Mouse (Mus musculus): Measurements from ENCODE around the gene Washc1. TPM values are rescaled to one million over a fixed set of nuclear protein-coding genes. Genes with fewer than 3 reads are reported as not detected.
"Not testable (repeated sequence)": the region's sequence is repeated elsewhere in the genome, so short reads cannot be mapped to it uniquely, and the experiment has no call there.

Gene Washc1
- total RNA-seq (2014; fragmentation: Nextera tagmentation) = 20.2 and 24.1 TPM in 2 replicates
- total RNA-seq (2017) = 37.0 and 39.7 TPM in 2 replicates
- 41.1 and 44.5 TPM in 2 replicates for polyA plus RNA-seq (2012)

DNA sequence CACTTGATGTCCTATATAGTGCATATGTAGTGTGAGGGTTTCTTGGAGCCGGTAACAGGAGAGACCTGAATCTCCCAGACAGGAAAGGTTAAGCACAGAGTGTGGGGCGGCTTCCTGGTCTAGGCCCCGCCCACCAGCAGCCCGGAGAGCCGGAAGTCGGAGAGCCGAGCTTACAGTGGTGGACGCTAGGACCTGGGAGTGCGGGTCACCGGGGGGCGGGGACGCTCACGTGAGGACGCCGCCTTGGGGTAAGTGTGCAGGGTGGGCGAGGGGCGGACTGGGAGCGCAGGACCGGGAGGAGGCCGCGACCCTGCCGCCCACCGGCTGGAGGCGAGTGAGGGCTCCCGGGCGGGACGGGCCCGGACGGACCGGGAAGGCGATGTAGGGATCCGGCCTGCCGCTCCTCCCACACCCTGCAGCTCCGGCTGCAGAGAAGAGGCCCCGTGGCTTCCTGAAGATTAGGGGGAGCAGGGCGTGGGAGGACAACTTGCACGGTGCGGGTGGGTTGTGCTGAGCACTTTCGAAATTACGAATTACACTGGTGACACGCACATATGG is at the start of gene Washc1:
Washc1 (plus strand) TSS at position 144 of the 558 bp plus-strand sequence.
- ATAC-seq (ENCODE audit: extremely low read depth, insufficient number of reproducible peaks, low FRiP score, poor library complexity, severe bottlenecking) (peak; percentile 94), DNase-seq (ENCODE audit: low spot score) (peak; percentile 90)

DNA sequence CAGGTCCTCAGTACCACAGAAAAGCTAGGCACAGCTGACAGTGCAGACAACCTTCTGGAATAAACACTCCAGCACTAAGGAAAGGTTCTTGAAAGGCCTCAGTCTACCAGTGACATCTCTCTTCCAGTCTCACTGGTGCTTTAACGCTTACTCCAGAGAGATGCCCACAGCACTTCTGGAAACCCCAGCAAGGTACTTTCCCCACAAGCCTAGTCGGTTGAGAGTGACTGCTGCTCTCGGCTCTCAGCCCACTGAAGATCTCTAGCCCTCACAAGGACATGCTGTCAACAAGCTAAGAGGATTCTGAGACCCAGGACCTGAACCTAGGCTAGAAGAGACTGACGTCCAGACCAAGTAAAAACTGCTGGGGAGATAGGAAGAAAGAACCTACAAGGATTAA is 46.2 kb upstream of the Washc1 start:
- Histone ChIP-seq H3K4me3 (ENCODE audit: low read depth, low read length) (no peak overlapping the region), H3K4me1 (ENCODE audit: insufficient read depth, low read depth, low read length) (peaks cover 6% of the 10 kb centered on the region), H3K36me3 (replicated peaks) (peaks cover 16% of the 10 kb centered on the region), H3K9me3 (replicated peaks) (no peaks in the 10 kb centered on the region), H3K27me3 (ENCODE audit: insufficient read depth, low read length) (no peaks in the 10 kb centered on the region)
- ATAC-seq (ENCODE audit: extremely low read depth, insufficient number of reproducible peaks, low FRiP score, poor library complexity, severe bottlenecking) = no peak
- DNase-seq (ENCODE audit: low spot score) = no peak
- TF ChIP-seq GATA2 (IDR thresholded peaks at IDR 0.05; ENCODE audit: borderline replicate concordance, low read depth, low read length) = no peak

More for the DNA sequence above, at the start of gene Washc1:
- Histone ChIP-seq H3K36me3 (replicated peaks) (peaks cover 34% of the 10 kb centered on the region), H3K27me3 (ENCODE audit: insufficient read depth, low read length) (no peaks in the 10 kb centered on the region), H3K4me1 (ENCODE audit: insufficient read depth, low read depth, low read length) (peaks cover 49% of the 10 kb centered on the region), H3K9me3 (replicated peaks) (no peaks in the 10 kb centered on the region), H3K4me3 (ENCODE audit: low read depth, low read length) (peak within 1 kb of the TSS; percentile 94)
- TF ChIP-seq GATA2 (IDR thresholded peaks at IDR 0.05; ENCODE audit: borderline replicate concordance, low read depth, low read length) (no peak), POLR2AphosphoS5 (IDR thresholded peaks at IDR 0.05; ENCODE audit: insufficient replicate concordance, low read depth, low read length) (no peak), CTCF (IDR thresholded peaks at IDR 0.05; ENCODE audit: low read depth, low read length) (no peak), GATA1 (IDR thresholded peaks at IDR 0.05; ENCODE audit: borderline replicate concordance, low read length) (no peak), TAL1 (conservative IDR thresholded peaks at IDR 0.05; ENCODE audit: low read depth, low read length) (no peak)

DNA sequence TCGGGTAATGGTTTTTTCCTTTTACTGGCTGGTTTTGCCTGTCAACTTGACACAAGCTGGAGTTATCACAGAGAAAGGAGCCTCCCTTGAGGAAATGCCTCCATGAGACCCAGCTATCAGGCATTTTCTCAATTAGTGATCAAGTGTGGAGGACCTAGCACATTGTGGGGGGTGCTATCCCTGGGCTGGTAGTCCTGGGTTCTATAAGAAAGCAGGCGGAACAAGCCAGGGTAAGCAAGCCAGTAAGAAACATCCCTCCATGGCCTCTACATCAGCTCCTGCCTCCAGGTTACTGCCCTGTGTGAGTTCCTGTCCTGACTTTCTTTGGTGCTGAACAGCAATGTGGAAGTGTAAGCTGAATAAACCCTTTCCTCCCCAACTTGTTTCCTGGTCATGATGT is 42.3 kb upstream of the Washc1 start:
- not testable (repeated sequence) for DNase-seq (ENCODE audit: low spot score); H3K9me3 ChIP-seq (replicated peaks); H3K27me3 ChIP-seq (ENCODE audit: insufficient read depth, low read length); H3K4me3 ChIP-seq (ENCODE audit: low read depth, low read length); ATAC-seq (ENCODE audit: extremely low read depth, insufficient number of reproducible peaks, low FRiP score, poor library complexity, severe bottlenecking)
- Histone ChIP-seq H3K4me1 (ENCODE audit: insufficient read depth, low read depth, low read length) (peaks cover 11% of the 10 kb centered on the region), H3K36me3 (replicated peaks) (peaks cover 22% of the 10 kb centered on the region)

DNA sequence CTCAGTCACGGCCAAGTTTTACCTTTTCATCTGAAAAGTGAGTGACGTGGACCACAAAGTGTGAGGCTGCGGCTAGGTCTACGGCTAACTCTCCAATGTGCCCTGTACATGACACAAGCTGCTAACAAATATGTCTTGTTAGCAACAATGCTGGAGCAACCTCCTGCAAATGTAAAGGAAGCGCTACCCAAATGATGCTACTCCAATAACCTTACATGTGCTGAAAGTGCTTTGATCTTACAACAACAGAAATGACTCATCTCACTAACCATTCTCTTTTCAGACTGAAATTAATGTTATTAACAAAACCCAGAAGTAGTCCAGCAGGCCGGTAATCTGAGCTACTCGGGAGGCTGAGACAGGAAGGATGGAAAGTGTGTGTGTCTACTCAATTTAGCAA is 37.4 kb upstream of the Washc1 start:
- H3K27me3 ChIP-seq (ENCODE audit: insufficient read depth, low read length) = no peaks in the 10 kb centered on the region
- TF ChIP-seq POLR2AphosphoS5 (IDR thresholded peaks at IDR 0.05; ENCODE audit: insufficient replicate concordance, low read depth, low read length) (no peak), GATA2 (IDR thresholded peaks at IDR 0.05; ENCODE audit: borderline replicate concordance, low read depth, low read length) (no peak), GATA1 (IDR thresholded peaks at IDR 0.05; ENCODE audit: borderline replicate concordance, low read length) (no peak)
- peaks cover 16% of the 10 kb centered on the region for H3K36me3 ChIP-seq (replicated peaks)
- H3K9me3 ChIP-seq (replicated peaks) = no peaks in the 10 kb centered on the region
- H3K4me3 ChIP-seq (ENCODE audit: low read depth, low read length) = no peak overlapping the region
- peaks cover 33% of the 10 kb centered on the region for H3K4me1 ChIP-seq (ENCODE audit: insufficient read depth, low read depth, low read length)
- ATAC-seq (ENCODE audit: extremely low read depth, insufficient number of reproducible peaks, low FRiP score, poor library complexity, severe bottlenecking) = no peak
- DNase-seq (ENCODE audit: low spot score) = no peak

DNA sequence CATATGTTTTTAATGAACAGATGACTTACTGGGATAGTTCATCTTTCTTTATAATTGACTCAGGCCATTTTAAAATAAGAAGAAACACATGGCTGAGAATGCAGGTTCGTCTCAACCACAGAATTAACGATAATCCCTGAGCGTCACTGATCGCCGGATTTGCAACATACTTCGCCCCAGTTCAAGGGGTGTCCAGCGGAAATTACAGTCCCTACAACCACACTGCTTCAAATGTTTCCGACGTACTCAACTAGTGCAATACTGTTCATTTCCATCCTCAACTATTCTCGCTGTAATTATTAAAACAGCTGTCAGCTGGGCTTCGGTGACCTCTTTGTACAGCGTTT is 35.5 kb upstream of the Washc1 start:
- Histone ChIP-seq H3K4me1 (ENCODE audit: insufficient read depth, low read depth, low read length) (peaks cover 36% of the 10 kb centered on the region), H3K36me3 (replicated peaks) (peaks cover 33% of the 10 kb centered on the region), H3K27me3 (ENCODE audit: insufficient read depth, low read length) (no peaks in the 10 kb centered on the region), H3K4me3 (ENCODE audit: low read depth, low read length) (peak overlapping the region; percentile 98), H3K9me3 (replicated peaks) (no peaks in the 10 kb centered on the region)
- ATAC-seq (ENCODE audit: extremely low read depth, insufficient number of reproducible peaks, low FRiP score, poor library complexity, severe bottlenecking) = no peak
- DNase-seq (ENCODE audit: low spot score) = no peak
- no peak for TF ChIP-seq POLR2AphosphoS5 (IDR thresholded peaks at IDR 0.05; ENCODE audit: insufficient replicate concordance, low read depth, low read length)
- no peak for TF ChIP-seq GATA2 (IDR thresholded peaks at IDR 0.05; ENCODE audit: borderline replicate concordance, low read depth, low read length)
- no peak for TF ChIP-seq GATA1 (IDR thresholded peaks at IDR 0.05; ENCODE audit: borderline replicate concordance, low read length)
- no peak for TF ChIP-seq CTCF (IDR thresholded peaks at IDR 0.05; ENCODE audit: low read depth, low read length)

DNA sequence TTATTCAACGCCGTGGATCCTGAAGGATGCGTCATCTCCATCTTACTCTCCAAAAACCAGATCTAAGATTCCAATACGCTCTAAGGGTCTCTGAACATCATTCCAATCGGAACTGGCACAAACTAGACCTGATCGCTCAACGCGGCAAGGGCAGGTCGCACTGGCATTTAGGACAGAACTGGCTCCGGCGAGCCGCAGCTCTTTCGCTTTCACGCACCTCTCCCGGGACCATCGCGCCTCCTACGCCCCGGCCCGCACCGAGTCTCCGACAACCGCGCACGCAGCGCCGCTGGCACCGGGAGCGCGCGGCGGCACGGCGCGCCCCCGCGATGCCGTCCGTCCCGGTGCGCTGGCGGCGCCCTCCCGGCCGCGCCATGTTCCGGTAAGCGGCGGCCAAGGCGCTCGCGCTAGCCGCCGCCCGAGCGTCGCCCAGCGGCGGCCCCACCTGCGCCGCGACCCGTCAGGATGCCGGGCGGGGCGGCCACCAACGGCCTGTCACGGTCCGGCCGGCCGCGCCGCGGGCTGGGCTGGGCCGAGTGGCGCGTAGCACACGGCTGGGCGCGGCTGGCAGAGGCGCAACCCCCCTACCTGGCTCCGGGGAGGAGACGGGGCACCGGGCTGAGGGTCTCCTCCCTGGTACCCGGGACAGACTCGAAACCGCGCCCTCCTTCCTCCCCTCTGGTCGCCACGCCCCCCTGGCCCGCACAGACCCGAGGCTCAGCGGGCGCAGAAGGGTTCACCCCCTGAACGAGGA is 35.0 kb upstream of the Washc1 start:
- H3K36me3 ChIP-seq (replicated peaks) = peaks cover 39% of the 10 kb centered on the region
- no peaks in the 10 kb centered on the region for H3K27me3 ChIP-seq (ENCODE audit: insufficient read depth, low read length)
- TF ChIP-seq GATA1 (IDR thresholded peaks at IDR 0.05; ENCODE audit: borderline replicate concordance, low read length) = no peak
- H3K4me3 ChIP-seq (ENCODE audit: low read depth, low read length) = peak overlapping the region; percentile 98
- DNase-seq (ENCODE audit: low spot score) (no peak), ATAC-seq (ENCODE audit: extremely low read depth, insufficient number of reproducible peaks, low FRiP score, poor library complexity, severe bottlenecking) (peak; percentile 6; the same call in 1 of the 2 replicates)
- H3K9me3 ChIP-seq (replicated peaks) = no peaks in the 10 kb centered on the region
- peaks cover 38% of the 10 kb centered on the region for H3K4me1 ChIP-seq (ENCODE audit: insufficient read depth, low read depth, low read length)

DNA sequence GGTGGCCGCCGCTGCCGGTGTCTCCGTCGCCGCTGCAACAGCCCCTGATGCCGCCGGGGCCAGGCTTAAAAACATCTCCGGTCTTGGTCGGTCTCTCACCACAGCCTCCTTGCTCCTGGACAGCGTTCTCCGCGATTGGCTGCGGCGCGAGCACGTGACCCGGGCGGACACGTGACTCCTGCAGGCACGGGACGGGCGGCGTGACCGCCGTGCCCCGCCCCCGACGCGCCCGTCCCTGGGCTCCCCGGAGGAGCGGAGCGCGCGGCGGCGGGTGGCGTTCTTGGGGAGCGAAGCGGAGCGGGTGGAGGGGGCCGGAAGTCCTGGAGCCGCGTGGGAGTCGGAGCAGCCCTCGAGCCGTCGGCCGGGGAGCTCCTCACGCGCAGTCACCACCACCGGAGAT is 34.4 kb upstream of the Washc1 start, which contains the start of gene Ankrd12:
Ankrd12 (minus strand) TSS at position 156 of the 400 bp plus-strand sequence.
- ATAC-seq (ENCODE audit: extremely low read depth, insufficient number of reproducible peaks, low FRiP score, poor library complexity, severe bottlenecking) = peak; percentile 77
- no peak for TF ChIP-seq TAL1 (conservative IDR thresholded peaks at IDR 0.05; ENCODE audit: low read depth, low read length)
- no peak for TF ChIP-seq GATA1 (IDR thresholded peaks at IDR 0.05; ENCODE audit: borderline replicate concordance, low read length)
- no peak for TF ChIP-seq GATA2 (IDR thresholded peaks at IDR 0.05; ENCODE audit: borderline replicate concordance, low read depth, low read length)
- TF ChIP-seq POLR2AphosphoS5 (IDR thresholded peaks at IDR 0.05; ENCODE audit: insufficient replicate concordance, low read depth, low read length) = no peak
- TF ChIP-seq CTCF (IDR thresholded peaks at IDR 0.05; ENCODE audit: low read depth, low read length) = no peak
- Histone ChIP-seq H3K27me3 (ENCODE audit: insufficient read depth, low read length) (no peaks in the 10 kb centered on the region), H3K36me3 (replicated peaks) (peaks cover 43% of the 10 kb centered on the region), H3K9me3 (replicated peaks) (no peaks in the 10 kb centered on the region), H3K4me3 (ENCODE audit: low read depth, low read length) (peak within 1 kb of the TSS; percentile 98), H3K4me1 (ENCODE audit: insufficient read depth, low read depth, low read length) (peaks cover 36% of the 10 kb centered on the region)
- DNase-seq (ENCODE audit: low spot score) = peak; percentile 96

Data from G1E (cell line).